Mouse (Mus musculus) G1E (cell line): ENCODE results near the gene Mllt11. TPM values are rescaled to one million over a fixed set of nuclear protein-coding genes. Genes with fewer than 3 reads are reported as not detected.

Source experiments
- ATAC-seq: 2 replicates; pipeline ENCODE4 v1.8.0; 2016; ENCODE audit warnings: mild to moderate bottlenecking; ENCODE audit not compliant: insufficient number of reproducible peaks, poor library complexity, low FRiP score, severe bottlenecking; ENCODE audit errors: extremely low read depth
- DNase-seq: peaks from one replicate; pipeline ENCODE4 v3.0.0; 2012; ENCODE audit warnings: low spot score
- H3K27me3 ChIP-seq: 2 replicates; pipeline ENCODE4 v1.6.1; 2012; ENCODE audit warnings: mild to moderate bottlenecking, low read length, inconsistent platforms; ENCODE audit not compliant: insufficient read depth
- H3K36me3 ChIP-seq: replicated peaks from 2 replicates; pipeline ENCODE3; 2012; ENCODE audit warnings: mild to moderate bottlenecking, inconsistent platforms
- H3K4me1 ChIP-seq: 2 replicates; pipeline ENCODE4 v1.6.1; 2012; ENCODE audit warnings: low read depth, low read length, inconsistent platforms, mixed read lengths; ENCODE audit not compliant: insufficient read depth
- H3K4me3 ChIP-seq: 2 replicates; pipeline ENCODE4 v1.5.1; 2012; ENCODE audit warnings: low read depth, mild to moderate bottlenecking, inconsistent platforms, low read length, moderate library complexity, mixed read lengths
- H3K9me3 ChIP-seq: replicated peaks from 2 replicates; pipeline ENCODE4 v1.6.1; 2012; ENCODE audit warnings: inconsistent platforms
- CTCF ChIP-seq: IDR thresholded peaks from 2 replicates; pipeline ENCODE4 v1.5.1; 2012; ENCODE audit warnings: low read depth, low read length, inconsistent platforms, mixed read lengths
- GATA1 ChIP-seq: IDR thresholded peaks from 2 replicates; pipeline ENCODE4 v1.6.1; 2012; ENCODE audit warnings: borderline replicate concordance, low read length, inconsistent platforms, mixed read lengths
- GATA2 ChIP-seq: IDR thresholded peaks from 2 replicates; pipeline ENCODE4 v1.6.1; 2012; ENCODE audit warnings: low read depth, low read length, inconsistent platforms, borderline replicate concordance
- POLR2AphosphoS5 ChIP-seq: IDR thresholded peaks from 2 replicates; pipeline ENCODE4 v1.6.1; 2012; ENCODE audit warnings: low read depth, low read length, inconsistent platforms; ENCODE audit not compliant: insufficient replicate concordance
- TAL1 ChIP-seq: conservative IDR thresholded peaks from 2 replicates; pipeline ENCODE4 v1.6.1; 2012; ENCODE audit warnings: low read depth, low read length, inconsistent platforms, mixed read lengths
- polyA plus RNA-seq: library from polyadenylated mRNA; stranded (reverse); fragments of >175 nt; gene quantifications from 2 replicates; pipeline ENCODE4 v1.2.3, GENCODE M21; 2012
- total RNA-seq, 2 experiments: library from RNA; stranded (forward) in 1 of 2; stranded (reverse) in 1 of 2; fragments of 200-1000 nt in 1 of 2; fragments of >200 nt in 1 of 2; fragmentation: Nextera tagmentation in 1 of 2; gene quantifications; 2 replicates each; pipeline ENCODE4 v1.2.3; 2014 to 2017

Gene Mllt11
- total and polyA plus RNA-seq, 3 experiments, result 4.1 to 10.4 (median 7.7) TPM

- TF ChIP-seq POLR2AphosphoS5, result no peak
- TF ChIP-seq GATA1, result no peak
- no peak for TF ChIP-seq TAL1
- no peak for TF ChIP-seq GATA2
- no peak for TF ChIP-seq CTCF
- DNase-seq, result no peak
- no peaks in the 10 kb centered on the region for H3K9me3 ChIP-seq
- no peak for ATAC-seq
- H3K4me3 ChIP-seq, result no peak overlapping the region
- H3K27me3 ChIP-seq, result no peaks in the 10 kb centered on the region
- H3K4me1 ChIP-seq, result peaks cover 8% of the 10 kb centered on the region; the same call in 1 of the 2 replicates
- peaks cover 96% of the 10 kb centered on the region for H3K36me3 ChIP-seq
Measured at GRCm38 (mm10) chr3:95208286-95208685, 23.7 kb downstream of the Mllt11 start.

GRCm38 (mm10) chr3:95203880-95204279 lies 28.1 kb downstream of the Mllt11 start:
- no peaks in the 10 kb centered on the region for H3K27me3 ChIP-seq
- no peak overlapping the region for H3K4me3 ChIP-seq
- H3K36me3 ChIP-seq, result peaks cover 98% of the 10 kb centered on the region
- H3K4me1 ChIP-seq, result peaks cover 3% of the 10 kb centered on the region; the same call in 1 of the 2 replicates
- ATAC-seq, result no peak
- no peak for DNase-seq
- no peak for TF ChIP-seq POLR2AphosphoS5
- TF ChIP-seq GATA2, result no peak
- TF ChIP-seq GATA1, result no peak
- no peak for TF ChIP-seq TAL1
- no peak for TF ChIP-seq CTCF
- no peaks in the 10 kb centered on the region for H3K9me3 ChIP-seq

GRCm38 (mm10) chr3:95200562-95200961 lies 31.4 kb downstream of the Mllt11 start:
- no peaks in the 10 kb centered on the region for H3K27me3 ChIP-seq
- DNase-seq, result no peak
- H3K4me3 ChIP-seq, result no peak overlapping the region
- H3K36me3 ChIP-seq, result peaks cover 98% of the 10 kb centered on the region
- TF ChIP-seq GATA2, result no peak
- no peak for TF ChIP-seq GATA1
- TF ChIP-seq CTCF, result no peak
- no peak for TF ChIP-seq TAL1
- no peak for TF ChIP-seq POLR2AphosphoS5
- no peaks in the 10 kb centered on the region for H3K4me1 ChIP-seq
- H3K9me3 ChIP-seq, result no peaks in the 10 kb centered on the region
- ATAC-seq, result no peak

- DNase-seq (no peak), ATAC-seq (no peak)
- TF ChIP-seq CTCF (no peak), GATA1 (no peak), POLR2AphosphoS5 (no peak), GATA2 (no peak), TAL1 (no peak)
- no peaks in the 10 kb centered on the region for H3K4me1 ChIP-seq
- H3K9me3 ChIP-seq, result no peaks in the 10 kb centered on the region
- H3K4me3 ChIP-seq, result no peak overlapping the region
- no peaks in the 10 kb centered on the region for H3K27me3 ChIP-seq
- peaks cover 98% of the 10 kb centered on the region for H3K36me3 ChIP-seq
Measured at GRCm38 (mm10) chr3:95200132-95200531, 31.8 kb downstream of the Mllt11 start.

GRCm38 (mm10) chr3:95199101-95199500 lies 32.9 kb downstream of the Mllt11 start:
- ATAC-seq (no peak), DNase-seq (no peak)
- no peak overlapping the region for H3K4me3 ChIP-seq
- no peaks in the 10 kb centered on the region for H3K4me1 ChIP-seq
- no peak for TF ChIP-seq TAL1
- TF ChIP-seq CTCF, result no peak
- TF ChIP-seq GATA1, result no peak
- no peak for TF ChIP-seq POLR2AphosphoS5
- TF ChIP-seq GATA2, result no peak
- H3K27me3 ChIP-seq, result no peaks in the 10 kb centered on the region
- peaks cover 98% of the 10 kb centered on the region for H3K36me3 ChIP-seq
- H3K9me3 ChIP-seq, result no peaks in the 10 kb centered on the region

GRCm38 (mm10) chr3:95195772-95196171 lies 36.2 kb downstream of the Mllt11 start:
- Histone ChIP-seq H3K36me3 (peaks cover 97% of the 10 kb centered on the region), H3K27me3 (no peaks in the 10 kb centered on the region), H3K4me3 (no peak overlapping the region), H3K9me3 (no peaks in the 10 kb centered on the region), H3K4me1 (no peaks in the 10 kb centered on the region)
- TF ChIP-seq GATA1 (no peak), GATA2 (no peak), TAL1 (no peak), CTCF (no peak), POLR2AphosphoS5 (no peak)
- DNase-seq, result no peak
- ATAC-seq, result no peak

- TF ChIP-seq CTCF (no peak), GATA1 (no peak), TAL1 (no peak)
- Histone ChIP-seq H3K9me3 (no peaks in the 10 kb centered on the region), H3K27me3 (no peaks in the 10 kb centered on the region), H3K4me3 (no peak overlapping the region), H3K4me1 (no peaks in the 10 kb centered on the region), H3K36me3 (peaks cover 95% of the 10 kb centered on the region)
- ATAC-seq (no peak), DNase-seq (no peak)
Measured at GRCm38 (mm10) chr3:95194721-95195135, 37.2 kb downstream of the Mllt11 start.
